Mouse (Mus musculus): ENCODE results near the gene Plvap. TPM values are rescaled to one million over a fixed set of nuclear protein-coding genes. Genes with fewer than 3 reads are reported as not detected.
"Not testable (repeated sequence)": the region's sequence is repeated elsewhere in the genome, so short reads cannot be mapped to it uniquely, and the experiment has no call there.

The Plvap gene
- total RNA-seq (2021), result 10 to 100 TPM; 10.7 to 14.2 TPM
- long read RNA-seq, experiment 1, transcript Plvap-201 (6 exons, 1,987 nt), result major isoform, 43 of 44 reads
- long read RNA-seq, experiment 1, partial matches to known transcripts, result 1 of 44 reads
- long read RNA-seq, experiment 1, other reads (novel, unspliced or antisense), result 0 of 44 reads
- long read RNA-seq, experiment 2, transcript Plvap-201 (6 exons, 1,987 nt), result major isoform, 28 of 34 reads
- long read RNA-seq, experiment 2, partial matches to known transcripts, result 6 of 34 reads
- long read RNA-seq, experiment 2, other reads (novel, unspliced or antisense), result 0 of 34 reads

- no peak for DNase-seq
Measured at GRCm38 (mm10) chr8:71511644-71512043, at the start of gene Plvap. TSS of gene Plvap (minus strand) at chr8:71511752.

- DNase-seq, result no peak
Measured at GRCm38 (mm10) chr8:71560765-71561164, 49.2 kb upstream of the Plvap start.

GRCm38 (mm10) chr8:71560071-71560470 lies 48.5 kb upstream of the Plvap start:
- no peak for DNase-seq

- DNase-seq, result peak; percentile 38
Measured at GRCm38 (mm10) chr8:71558958-71559690, 47.6 kb upstream of the Plvap start.

GRCm38 (mm10) chr8:71558071-71558957 lies 46.8 kb upstream of the Plvap start, which contains the start of gene Tmem221:
TSS of gene Tmem221 (minus strand) at chr8:71558871.
- DNase-seq, result no peak

GRCm38 (mm10) chr8:71554644-71555043 lies 43.1 kb upstream of the Plvap start:
- DNase-seq, result no peak

- no peak for DNase-seq
Measured at GRCm38 (mm10) chr8:71554001-71554400, 42.4 kb upstream of the Plvap start.

GRCm38 (mm10) chr8:71552770-71553169 lies 41.2 kb upstream of the Plvap start:
- DNase-seq, result no peak

GRCm38 (mm10) chr8:71550754-71551153 lies 39.2 kb upstream of the Plvap start:
- no peak for DNase-seq

GRCm38 (mm10) chr8:71547590-71547989 lies 36.0 kb upstream of the Plvap start:
- DNase-seq, result no peak

- DNase-seq, result no peak
Measured at GRCm38 (mm10) chr8:71545053-71545452, 33.5 kb upstream of the Plvap start.

- no peak for DNase-seq
Measured at GRCm38 (mm10) chr8:71543755-71544154, 32.2 kb upstream of the Plvap start.

- DNase-seq, result peak; percentile 90
Measured at GRCm38 (mm10) chr8:71542632-71543343, 31.2 kb upstream of the Plvap start, which contains the start of gene Mvb12a. TSS of gene Mvb12a (plus strand) at chr8:71542922.

- peak; percentile 80 for DNase-seq
Measured at GRCm38 (mm10) chr8:71537028-71537867, 25.7 kb upstream of the Plvap start, which contains the start of gene Bst2. TSS of gene Bst2 (minus strand) at chr8:71537456.

GRCm38 (mm10) chr8:71535663-71536062 lies 24.1 kb upstream of the Plvap start:
- DNase-seq, result no peak

- DNase-seq, result no peak
Measured at GRCm38 (mm10) chr8:71534263-71534810, 22.8 kb upstream of the Plvap start.

GRCm38 (mm10) chr8:71530735-71531467 lies 19.3 kb upstream of the Plvap start:
- not testable (repeated sequence) for DNase-seq

- no peak for DNase-seq
Measured at GRCm38 (mm10) chr8:71528362-71529073, 17.0 kb upstream of the Plvap start.

Data from gastrocnemius, postnatal 10 days (tissue).